Mouse (Mus musculus): ENCODE data around the gene Pcsk2.

Pcsk2 gene

GRCm38 (mm10) chr2:143732501-143732900, 186.5 kb downstream of the Pcsk2 start:
- no peak for DNase-seq (ENCODE audit: inconsistent ontology term)

DNA sequence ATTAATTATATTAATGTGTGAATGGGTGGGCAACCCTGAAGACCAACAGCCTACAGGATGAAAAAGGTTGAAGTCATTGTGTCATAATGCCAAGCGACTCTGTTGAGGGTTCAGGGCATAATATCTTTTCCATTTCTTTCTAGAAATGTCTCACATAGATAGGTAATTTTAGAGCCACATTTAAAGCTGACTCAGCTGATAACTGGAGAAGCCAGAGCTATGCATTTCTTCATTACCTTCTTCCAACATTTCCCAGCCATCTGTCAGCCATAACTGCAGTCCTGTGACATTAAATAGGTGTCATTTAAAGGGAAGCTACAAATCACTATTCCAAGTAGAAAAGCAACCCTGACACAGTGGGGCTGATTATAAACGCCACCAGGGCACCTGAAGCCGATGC, 189.5 kb downstream of the Pcsk2 start:
- no peak for DNase-seq (ENCODE audit: inconsistent ontology term)

GRCm38 (mm10) chr2:143739475-143740226, 193.7 kb downstream of the Pcsk2 start:
- DNase-seq (ENCODE audit: inconsistent ontology term), result no peak

DNA sequence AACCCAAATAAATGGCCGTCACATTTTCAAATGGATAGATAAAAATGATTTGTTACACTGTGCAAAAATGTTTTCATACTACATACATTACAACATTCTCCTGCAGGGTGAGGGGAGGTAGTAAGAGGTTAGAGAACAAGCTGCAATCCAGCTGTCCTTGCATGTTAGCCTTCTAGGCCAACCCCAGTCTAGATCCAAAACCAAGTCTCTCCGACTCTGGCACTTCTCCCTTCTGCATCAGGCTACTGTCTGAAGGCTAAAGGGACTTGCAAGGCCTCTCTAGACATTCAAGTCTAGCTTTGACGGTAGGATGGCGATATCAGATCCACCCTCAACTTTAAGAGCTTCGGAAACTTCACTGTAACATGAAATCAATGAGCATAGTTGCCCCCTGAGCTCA, 196.5 kb downstream of the Pcsk2 start:
- DNase-seq (ENCODE audit: inconsistent ontology term), result no peak

DNA sequence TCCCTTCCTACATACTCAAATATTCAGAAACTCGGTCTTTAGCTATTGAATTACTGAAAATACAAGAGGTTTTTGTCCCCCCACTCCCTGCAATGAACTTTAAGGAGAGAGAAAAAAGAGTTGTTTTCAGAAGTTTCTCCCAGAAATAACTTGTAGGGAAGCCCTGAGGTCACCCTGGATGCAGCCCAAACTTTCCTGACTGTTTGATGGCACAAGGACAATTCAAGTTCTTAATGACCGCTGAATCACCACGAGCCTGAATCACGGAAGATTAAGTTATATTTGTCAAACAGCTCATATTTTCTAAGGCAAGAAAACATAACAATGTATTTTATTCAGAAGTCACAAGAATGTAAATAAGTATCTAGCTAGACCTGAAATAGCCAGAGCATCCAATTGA, 197.1 kb downstream of the Pcsk2 start:
- DNase-seq (ENCODE audit: inconsistent ontology term), result peak; percentile 31

GRCm38 (mm10) chr2:143752051-143752788, 206.3 kb downstream of the Pcsk2 start:
- no peak for DNase-seq (ENCODE audit: inconsistent ontology term)

- DNase-seq (ENCODE audit: inconsistent ontology term), result peak; percentile 38
Measured at GRCm38 (mm10) chr2:143776448-143776847, 230.5 kb downstream of the Pcsk2 start.

GRCm38 (mm10) chr2:143780310-143780709, 234.4 kb downstream of the Pcsk2 start:
- no peak for DNase-seq (ENCODE audit: inconsistent ontology term)

DNA sequence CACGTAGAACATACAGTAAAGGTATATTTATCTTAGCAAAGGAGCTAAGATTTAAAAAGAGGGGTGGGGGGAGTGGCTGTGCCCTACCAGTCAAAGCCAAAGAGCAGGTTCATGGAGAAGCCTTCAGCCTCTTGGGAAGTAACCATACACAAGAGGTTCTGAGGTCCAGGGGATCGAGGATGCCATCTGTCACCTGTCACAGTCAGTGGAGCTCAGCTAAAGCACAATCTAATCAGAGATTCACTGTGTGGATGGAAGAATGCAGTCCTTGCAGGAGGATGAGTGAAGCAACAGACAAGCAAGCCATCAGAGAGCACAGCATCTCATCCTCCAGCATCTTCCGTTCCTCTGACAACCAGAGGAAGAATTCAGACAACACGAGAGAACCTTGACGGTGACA, 244.0 kb downstream of the Pcsk2 start:
- no peak for DNase-seq (ENCODE audit: inconsistent ontology term)

DNA sequence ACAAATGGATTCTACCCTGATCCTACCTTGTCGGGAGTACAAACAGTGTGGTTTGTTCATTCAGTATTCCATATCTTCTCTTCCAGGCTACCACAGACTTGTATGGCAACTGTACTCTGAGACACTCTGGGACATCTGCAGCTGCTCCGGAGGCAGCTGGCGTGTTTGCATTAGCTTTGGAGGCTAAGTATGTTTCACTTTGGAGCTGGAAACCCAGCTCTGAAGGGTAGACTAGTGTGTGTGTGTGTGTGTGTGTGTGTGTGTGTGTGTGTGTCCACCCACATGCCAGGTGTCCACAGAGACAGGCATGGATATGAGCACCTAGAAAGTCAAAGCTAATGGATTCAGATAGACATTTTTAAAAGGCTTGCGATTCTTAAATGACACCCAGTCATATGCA, 249.9 kb downstream of the Pcsk2 start:
- DNase-seq (ENCODE audit: inconsistent ontology term), result no peak

- DNase-seq (ENCODE audit: inconsistent ontology term), result no peak
Measured at GRCm38 (mm10) chr2:143796335-143797013, 250.5 kb downstream of the Pcsk2 start.

- no peak for DNase-seq (ENCODE audit: inconsistent ontology term)
Measured at GRCm38 (mm10) chr2:143801097-143801496, 255.1 kb downstream of the Pcsk2 start.

DNA sequence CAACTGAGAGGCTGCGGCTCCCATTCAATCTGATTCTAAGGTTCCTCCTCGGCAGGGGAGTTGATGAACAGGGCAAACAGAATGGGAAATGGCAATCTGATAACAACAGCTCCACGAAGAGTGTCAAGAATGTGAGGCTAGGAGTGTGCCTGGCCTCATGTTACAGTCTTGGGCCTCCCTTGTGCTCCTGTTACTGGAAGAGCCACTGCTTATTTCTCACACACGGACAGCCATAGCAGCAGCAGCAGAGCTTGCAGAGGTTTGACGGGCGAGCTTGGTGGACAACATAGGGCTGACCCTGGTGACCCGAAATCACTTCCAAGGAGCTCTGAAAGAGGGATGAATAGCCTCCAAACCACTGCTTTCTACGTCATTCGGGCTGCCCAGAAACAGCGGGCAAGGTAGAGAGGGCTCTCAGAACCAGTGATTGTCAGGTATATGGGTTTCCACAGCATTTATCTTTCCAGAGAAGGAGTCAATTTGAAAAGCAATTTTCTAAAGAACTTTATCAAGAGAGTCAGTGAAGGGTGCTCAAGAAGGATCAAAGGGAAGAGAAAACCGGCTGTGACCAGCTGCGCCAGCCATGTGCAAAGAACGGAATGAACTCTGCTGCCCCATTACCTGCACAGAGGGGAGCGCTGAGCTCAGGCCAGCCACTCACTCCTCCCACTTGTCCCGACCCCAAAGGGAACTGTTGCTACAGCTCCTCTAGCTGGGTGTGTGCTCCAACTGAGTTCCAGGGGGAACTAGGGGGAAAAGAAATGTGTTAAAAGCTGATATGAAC, 260.4 kb downstream of the Pcsk2 start:
- DNase-seq (ENCODE audit: inconsistent ontology term), result no peak

DNA sequence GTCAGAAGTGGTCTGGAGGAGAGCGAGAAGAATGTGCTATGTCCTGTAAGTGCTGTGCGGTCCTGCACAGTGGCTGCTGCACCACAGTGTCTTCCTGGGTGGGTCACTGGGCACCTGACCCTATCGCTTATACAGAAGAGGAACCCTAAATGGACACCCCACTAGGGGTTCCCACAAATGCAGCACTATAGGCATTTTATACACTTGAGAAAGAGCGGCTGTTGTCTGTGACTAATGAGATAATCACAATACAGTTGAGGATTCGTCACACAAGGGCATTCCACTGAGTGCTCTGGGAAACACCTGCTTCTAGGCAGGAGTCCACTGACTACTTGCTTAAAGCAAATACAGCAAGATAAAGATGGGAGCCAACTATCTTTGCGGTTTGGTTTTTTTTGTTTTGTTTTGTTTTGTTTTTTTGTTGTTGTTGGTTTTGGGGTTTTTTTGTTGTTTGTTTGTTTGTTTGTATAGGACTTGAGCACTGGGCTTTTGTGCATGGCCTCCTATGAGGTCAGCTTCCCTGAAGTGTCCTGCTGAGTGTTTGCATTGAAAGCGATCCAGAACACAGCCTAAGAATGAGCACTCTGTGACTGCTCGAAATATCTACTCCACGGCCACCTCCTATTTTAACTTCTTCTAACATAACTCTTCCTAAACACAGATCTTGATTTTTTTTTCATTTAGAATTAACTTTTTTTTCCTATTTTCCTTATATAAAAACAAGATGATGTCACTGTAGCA, 261.1 kb downstream of the Pcsk2 start:
- no peak for DNase-seq (ENCODE audit: inconsistent ontology term)

GRCm38 (mm10) chr2:143808789-143809188, 262.8 kb downstream of the Pcsk2 start:
- no peak for DNase-seq (ENCODE audit: inconsistent ontology term)

DNA sequence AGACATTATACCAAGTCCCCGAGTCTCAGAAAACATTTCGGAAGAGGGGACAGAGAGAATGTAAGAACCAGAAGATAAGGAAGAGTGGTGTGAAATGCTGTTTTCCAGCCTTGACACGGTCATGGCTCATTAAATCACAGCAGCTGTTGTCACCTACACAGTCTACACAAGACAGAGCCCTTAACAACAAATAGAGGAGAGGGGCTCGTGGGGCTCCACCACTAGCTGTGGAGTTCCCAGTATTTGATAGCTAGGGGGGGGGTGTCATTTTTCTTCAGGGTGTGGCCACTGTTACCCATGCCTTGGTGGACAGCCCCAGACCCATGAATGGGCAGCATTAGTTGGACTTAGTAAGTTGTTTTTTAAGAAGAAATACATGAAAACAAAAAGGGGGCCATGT, 266.3 kb downstream of the Pcsk2 start:
- DNase-seq (ENCODE audit: inconsistent ontology term), result no peak

- DNase-seq (ENCODE audit: inconsistent ontology term), result no peak
Measured at GRCm38 (mm10) chr2:143813461-143813860, 267.5 kb downstream of the Pcsk2 start.

DNA sequence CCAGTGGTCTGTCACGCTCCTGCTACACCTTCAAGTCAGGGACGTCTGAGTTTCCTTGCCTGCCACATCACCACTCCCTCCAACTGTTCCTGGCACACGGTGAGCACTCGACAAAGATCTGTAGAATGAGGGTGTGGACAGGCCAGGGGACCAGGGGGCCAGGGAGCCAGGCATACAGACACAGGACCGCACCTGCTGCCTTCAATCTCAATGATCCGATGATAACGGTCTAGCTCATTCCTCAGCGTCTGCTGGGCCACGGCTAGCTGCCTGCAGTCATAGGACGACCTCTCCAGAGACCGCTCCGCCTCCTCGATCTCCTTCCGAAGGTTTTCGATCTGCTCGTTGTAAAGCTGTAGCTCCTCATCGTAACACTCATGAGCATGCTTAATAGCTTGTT, 285.7 kb downstream of the Pcsk2 start:
- no peak for DNase-seq (ENCODE audit: inconsistent ontology term)

DNA sequence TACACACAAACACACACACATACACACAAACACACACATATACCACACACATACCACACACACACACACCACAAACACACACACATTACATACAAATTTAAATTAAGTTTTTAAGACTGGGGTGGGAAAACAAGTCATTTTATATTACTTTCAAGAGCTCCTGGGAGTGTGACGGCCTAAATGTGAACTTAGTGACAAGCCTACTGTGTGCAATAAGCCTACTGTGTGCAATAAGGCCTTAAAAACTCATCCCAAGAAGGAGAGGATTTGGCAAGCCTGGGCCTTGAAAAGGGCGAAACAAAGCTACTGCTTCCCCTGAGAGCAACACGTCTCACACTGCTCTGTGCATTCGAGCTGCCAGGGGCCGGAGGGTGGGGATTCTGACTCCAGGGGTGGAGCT, 286.8 kb downstream of the Pcsk2 start:
- no peak for DNase-seq (ENCODE audit: inconsistent ontology term)

DNA sequence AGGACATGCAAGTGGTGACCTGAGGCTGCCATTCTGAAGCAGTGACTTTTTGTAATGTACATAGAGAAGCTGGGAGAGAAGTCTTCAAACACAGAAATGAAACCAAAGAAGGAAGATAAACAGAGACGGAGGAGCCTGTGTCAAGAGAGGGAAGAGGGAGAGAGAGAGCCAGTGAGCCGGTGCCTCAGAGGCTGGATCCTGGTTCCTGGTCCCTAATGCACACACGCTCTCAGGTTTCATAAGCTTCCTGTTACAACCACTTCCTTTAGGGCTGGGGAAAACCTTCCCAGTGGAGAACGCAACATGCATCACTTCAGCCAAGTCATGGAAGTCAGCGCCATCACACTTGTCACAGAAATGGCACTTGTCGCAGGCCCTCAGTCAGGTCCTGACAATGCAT, 288.1 kb downstream of the Pcsk2 start:
- no peak for DNase-seq (ENCODE audit: inconsistent ontology term)

- no peak for DNase-seq (ENCODE audit: inconsistent ontology term)
Measured at GRCm38 (mm10) chr2:143835820-143836219, 289.9 kb downstream of the Pcsk2 start.

Data from Muller cell, postnatal 12 days (primary cell).